In genomic region chr10:108167823-108168222, GRCm38 (mm10) we compare ENCODE assay signal across 9 mouse cellular contexts. TPM values are rescaled to one million over a fixed set of nuclear protein-coding genes. Genes with fewer than 3 reads are reported as not detected.
DNase-seq lines count a peak whose midpoint lies in the region; ATAC-seq lines count a peak whose summit lies in the region.
"Had no signal": no experiment of that assay in that cellular context is flagged by ENCODE, and none has a peak within 500 bp of the region (broad histone marks: within the 10 kb centered on the region; RNA-seq: fewer than 3 reads in every experiment).

No protein-coding gene starts in this region.

- H3K36me3 ChIP-seq in heart, embryonic 16.5 days (ENCODE audit: control insufficient read depth, insufficient read depth): no peaks in the 10 kb centered on the region

- peak overlapping the region; percentile 85 for H3K27ac ChIP-seq in heart, embryonic 16.5 days (ENCODE audit: low read length)
- H3K27ac ChIP-seq: limb, embryonic 13.5 days had no signal

- H3K9ac ChIP-seq in heart, embryonic 16.5 days (ENCODE audit: low read length): peak overlapping the region; percentile 27; the same call in 1 of the 2 replicates
- H3K9ac ChIP-seq: limb, embryonic 13.5 days had no signal

- no peaks in the 10 kb centered on the region for H3K27me3 ChIP-seq in heart, embryonic 16.5 days (ENCODE audit: control insufficient read depth, insufficient read depth, low read length)
- H3K27me3 ChIP-seq: limb, embryonic 13.5 days had no signal

- DNase-seq in B cell, adult 2 months: peak; percentile 39 to 42
- no peak for DNase-seq in yolk sac, embryonic 10.5 days (ENCODE audit: low spot score)
- DNase-seq in embryo, embryonic 10 days (ENCODE audit: low spot score): no peak
- DNase-seq in cerebellum, adult 18-20 months: no peak
- DNase-seq in frontal cortex, postnatal 36 days (ENCODE audit: low spot score in 2 of 2): no peak

- H3K4me1 ChIP-seq in heart, embryonic 16.5 days (ENCODE audit: control insufficient read depth, insufficient read depth, low read length): peaks cover 48% of the 10 kb centered on the region

- ATAC-seq in activated CD4-positive, CD25-positive, alpha-beta regulatory T cell, adult 4 months: peak; percentile 92
- ATAC-seq in heart, embryonic 16.5 days (replicated peaks; ENCODE audit: extremely low read depth, insufficient read depth, low FRiP score): peak; percentile 81
- ATAC-seq in megakaryocyte, adult 5-6 weeks (ENCODE audit: poor library complexity, severe bottlenecking): peak; percentile 88

- H3K4me2 ChIP-seq in heart, embryonic 16.5 days (ENCODE audit: low read depth, low read length): peak overlapping the region; percentile 26
- H3K4me2 ChIP-seq: limb, embryonic 13.5 days had no signal

- 32% methylated on average over 5 of the region's 5 CpGs for WGBS in heart, embryonic 16.5 days

- H3K4me3 ChIP-seq in heart, embryonic 16.5 days (ENCODE audit: low read length): peak overlapping the region; percentile 4; the same call in 1 of the 2 replicates
- H3K4me3 ChIP-seq: limb, embryonic 13.5 days had no signal

- no peaks in the 10 kb centered on the region for H3K9me3 ChIP-seq in heart, embryonic 16.5 days (replicated peaks; ENCODE audit: control insufficient read depth, low read length)
- H3K9me3 ChIP-seq: limb, embryonic 13.5 days had no signal

RNA-seq across cellular contexts. Expression of gene Ppp1r12a, which starts 5.8 kb away (rescaled TPM):
- polyA plus RNA-seq in activated CD4-positive, CD25-positive, alpha-beta regulatory T cell, adult 4 months (2017; shearing (Covaris generic)): 100 to 1,000 TPM; 253 to 272 TPM
- polyA plus RNA-seq in heart, embryonic 16.5 days (2015; fragmentation: Nextera tagmentation; extraction: Ambion mirVana): 91.0 and 95.4 TPM in 2 replicates
- 125 and 149 TPM in 2 replicates for total RNA-seq in megakaryocyte, adult 5-6 weeks (2015)
- 244 and 262 TPM in 2 replicates for total RNA-seq in megakaryocyte, adult 5-6 weeks (2017)

Comparison
In these comparisons a context has a peak if more than half of its experiments do, and no peak if none do; other contexts are left out.
1. DNase-seq: peak in B cell, adult 2 months (2 of 2); none in yolk sac, embryonic 10.5 days (single experiment), embryo, embryonic 10 days (single experiment), cerebellum, adult 18-20 months (0 of 2) and frontal cortex, postnatal 36 days (0 of 2).
2. Peak in every context shown above with its lines, with median percentiles within 50 percentile points of each other: ATAC-seq.